Mouse (Mus musculus): ENCODE results near the gene Psg22. TPM values are rescaled to one million over a fixed set of nuclear protein-coding genes. Genes with fewer than 3 reads are reported as not detected.
"Not testable (repeated sequence)": the region's sequence is repeated elsewhere in the genome, so short reads cannot be mapped to it uniquely, and the experiment has no call there.

Psg22 gene
- polyA plus RNA-seq, 1 experiment from 2014 or later = not detected

GRCm38 (mm10) chr7:18733111-18733510 is 15.2 kb downstream of the Psg22 start:
- ATAC-seq (ENCODE audit: low read depth) = no peak
- H3K4me2 ChIP-seq (ENCODE audit: low read depth, low read length) = no peak overlapping the region
- no peaks in the 10 kb centered on the region for H3K9me3 ChIP-seq (ENCODE audit: control insufficient read depth, low read length)
- no peaks in the 10 kb centered on the region for H3K27me3 ChIP-seq (ENCODE audit: control insufficient read depth, insufficient read depth, low read length)
- no peaks in the 10 kb centered on the region for H3K36me3 ChIP-seq (ENCODE audit: control insufficient read depth, insufficient read depth, low read length)
- H3K4me3 ChIP-seq (ENCODE audit: low read depth, low read length) = no peak overlapping the region
- H3K27ac ChIP-seq (ENCODE audit: low read depth, low read length) = no peak overlapping the region
- no peak overlapping the region for H3K9ac ChIP-seq (replicated peaks; ENCODE audit: low read depth, low read length)
- no peaks in the 10 kb centered on the region for H3K4me1 ChIP-seq (ENCODE audit: control insufficient read depth, insufficient read depth, low read length)

GRCm38 (mm10) chr7:18734451-18734850 is 16.6 kb downstream of the Psg22 start:
- Histone ChIP-seq H3K4me3 (ENCODE audit: low read depth, low read length) (no peak overlapping the region), H3K4me1 (ENCODE audit: control insufficient read depth, insufficient read depth, low read length) (no peaks in the 10 kb centered on the region), H3K27ac (ENCODE audit: low read depth, low read length) (no peak overlapping the region), H3K27me3 (ENCODE audit: control insufficient read depth, insufficient read depth, low read length) (no peaks in the 10 kb centered on the region), H3K36me3 (ENCODE audit: control insufficient read depth, insufficient read depth, low read length) (no peaks in the 10 kb centered on the region), H3K4me2 (ENCODE audit: low read depth, low read length) (no peak overlapping the region), H3K9ac (replicated peaks; ENCODE audit: low read depth, low read length) (no peak overlapping the region), H3K9me3 (ENCODE audit: control insufficient read depth, low read length) (no peaks in the 10 kb centered on the region)
- 90% methylated on average over 1 of the region's 1 CpGs for WGBS
- no peak for ATAC-seq (ENCODE audit: low read depth)

DNA sequence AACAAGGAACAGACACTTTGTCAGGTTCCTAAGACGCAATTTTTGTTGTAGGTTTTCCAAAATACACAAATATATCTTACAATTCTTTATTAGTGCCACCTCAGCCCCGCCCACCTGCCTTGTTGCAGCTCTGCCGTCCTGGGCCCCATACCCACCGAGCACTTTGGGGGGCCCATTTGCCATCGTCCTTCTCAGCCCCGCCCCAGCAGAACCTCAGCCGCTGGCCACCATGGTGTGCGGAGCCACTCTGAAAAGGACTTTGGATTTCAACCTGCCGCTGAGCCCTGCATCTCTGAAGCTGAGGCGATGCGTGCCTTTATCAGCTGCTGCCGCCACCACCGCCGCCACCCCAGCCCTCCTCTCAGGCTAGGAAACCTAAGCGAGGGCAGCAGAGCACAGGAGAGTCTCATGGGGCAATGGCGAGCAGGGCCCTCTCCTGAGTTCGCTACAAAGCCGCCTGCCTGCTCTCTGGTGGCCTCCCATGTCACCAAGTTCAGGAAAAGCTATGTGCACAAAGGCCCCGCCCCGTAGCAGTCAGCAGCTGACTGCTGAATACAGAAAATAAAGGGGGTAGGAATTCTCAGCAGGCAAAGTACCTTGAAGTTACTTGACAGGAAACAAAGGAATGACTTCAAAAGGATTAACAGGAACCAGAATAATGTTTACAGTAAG is 28.4 kb downstream of the Psg22 start:
- H3K4me2 ChIP-seq (ENCODE audit: low read depth, low read length) = peak overlapping the region; percentile 40
- WGBS = 9% methylated on average over 20 of the region's 20 CpGs
- H3K4me3 ChIP-seq (ENCODE audit: low read depth, low read length) = peak overlapping the region; percentile 21

GRCm38 (mm10) chr7:18747420-18747819 is 29.5 kb downstream of the Psg22 start:
- 47% methylated on average over 2 of the region's 2 CpGs for WGBS
- not testable (repeated sequence) for H3K27ac ChIP-seq (ENCODE audit: low read depth, low read length); H3K27me3 ChIP-seq (ENCODE audit: control insufficient read depth, insufficient read depth, low read length)

More for the DNA sequence above, 28.4 kb downstream of the Psg22 start:
- no peaks in the 10 kb centered on the region for H3K36me3 ChIP-seq (ENCODE audit: control insufficient read depth, insufficient read depth, low read length)
- H3K4me1 ChIP-seq (ENCODE audit: control insufficient read depth, insufficient read depth, low read length) = no peaks in the 10 kb centered on the region
- no peaks in the 10 kb centered on the region for H3K9me3 ChIP-seq (ENCODE audit: control insufficient read depth, low read length)
- no peak overlapping the region for H3K27ac ChIP-seq (ENCODE audit: low read depth, low read length)
- ATAC-seq (ENCODE audit: low read depth) = 0 out of 2 replicates have a peak, but pooled peaks have one; percentile 54
- peaks cover 5% of the 10 kb centered on the region for H3K27me3 ChIP-seq (ENCODE audit: control insufficient read depth, insufficient read depth, low read length)
- H3K9ac ChIP-seq (replicated peaks; ENCODE audit: low read depth, low read length) = 0 out of 2 replicates have a peak overlapping the region, but pooled peaks have one; percentile 16

DNA sequence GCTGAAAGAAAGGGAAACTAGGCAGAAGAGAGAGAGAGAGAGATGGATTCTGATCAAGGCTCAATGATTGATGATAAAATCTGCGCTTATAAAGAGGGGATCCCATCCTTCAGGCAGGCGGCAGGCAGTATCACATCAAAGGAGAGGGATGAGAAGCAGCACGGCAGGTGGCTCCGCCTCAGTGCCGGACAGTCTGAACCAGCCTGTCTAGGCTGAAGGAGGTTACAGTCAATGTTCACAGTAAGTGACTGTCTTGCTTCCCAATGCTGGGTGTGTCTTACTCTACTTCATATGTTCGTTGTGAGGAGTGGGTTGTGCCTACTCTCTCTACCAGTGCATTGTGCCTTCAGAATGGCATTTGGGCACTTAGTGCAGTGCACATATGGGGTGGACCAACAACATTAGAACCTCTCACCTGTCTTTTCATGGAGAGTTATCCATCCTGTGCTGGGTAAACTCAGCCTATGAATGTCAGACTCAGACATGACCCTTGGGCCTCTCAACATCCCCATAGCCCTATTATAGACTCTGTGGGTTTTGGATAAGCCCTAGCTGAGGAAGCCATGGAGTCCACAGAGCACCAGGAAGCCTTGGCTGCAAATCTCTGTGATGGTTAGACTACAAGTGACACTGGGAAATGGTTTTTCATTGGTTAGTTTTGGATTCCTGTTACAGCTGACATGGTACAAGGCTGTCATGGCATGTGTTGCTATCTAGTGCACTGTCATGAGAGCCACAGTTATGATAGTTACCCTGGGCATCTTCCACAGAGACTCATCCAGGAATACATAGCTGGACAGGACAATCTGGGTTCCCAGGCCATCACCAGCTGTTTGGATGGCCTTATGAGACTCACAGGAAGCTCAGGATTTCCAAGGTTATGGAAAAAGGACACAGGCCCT is 31.4 kb downstream of the Psg22 start:
- WGBS = 10% methylated on average over 6 of the region's 6 CpGs
- Histone ChIP-seq H3K36me3 (ENCODE audit: control insufficient read depth, insufficient read depth, low read length) (no peaks in the 10 kb centered on the region), H3K27me3 (ENCODE audit: control insufficient read depth, insufficient read depth, low read length) (peaks cover 5% of the 10 kb centered on the region), H3K4me1 (ENCODE audit: control insufficient read depth, insufficient read depth, low read length) (no peaks in the 10 kb centered on the region), H3K27ac (ENCODE audit: low read depth, low read length) (no peak overlapping the region), H3K9me3 (ENCODE audit: control insufficient read depth, low read length) (no peaks in the 10 kb centered on the region), H3K4me2 (ENCODE audit: low read depth, low read length) (no peak overlapping the region), H3K9ac (replicated peaks; ENCODE audit: low read depth, low read length) (no peak overlapping the region), H3K4me3 (ENCODE audit: low read depth, low read length) (no peak overlapping the region)
- ATAC-seq (ENCODE audit: low read depth) = peak; percentile 69

More at GRCm38 (mm10) chr7:18747420-18747819, 29.5 kb downstream of the Psg22 start:
- H3K4me1 ChIP-seq (ENCODE audit: control insufficient read depth, insufficient read depth, low read length); H3K4me3 ChIP-seq (ENCODE audit: low read depth, low read length); ATAC-seq (ENCODE audit: low read depth); H3K9me3 ChIP-seq (ENCODE audit: control insufficient read depth, low read length); H3K4me2 ChIP-seq (ENCODE audit: low read depth, low read length); H3K36me3 ChIP-seq (ENCODE audit: control insufficient read depth, insufficient read depth, low read length); H3K9ac ChIP-seq (replicated peaks; ENCODE audit: low read depth, low read length): not testable (repeated sequence)

GRCm38 (mm10) chr7:18749896-18750477 is 32.1 kb downstream of the Psg22 start:
- not testable (repeated sequence) for H3K4me3 ChIP-seq (ENCODE audit: low read depth, low read length); H3K27me3 ChIP-seq (ENCODE audit: control insufficient read depth, insufficient read depth, low read length); H3K27ac ChIP-seq (ENCODE audit: low read depth, low read length); H3K4me2 ChIP-seq (ENCODE audit: low read depth, low read length); H3K4me1 ChIP-seq (ENCODE audit: control insufficient read depth, insufficient read depth, low read length); H3K9me3 ChIP-seq (ENCODE audit: control insufficient read depth, low read length); H3K9ac ChIP-seq (replicated peaks; ENCODE audit: low read depth, low read length); H3K36me3 ChIP-seq (ENCODE audit: control insufficient read depth, insufficient read depth, low read length)
- peak; percentile 89 for ATAC-seq (ENCODE audit: low read depth)
- WGBS = 57% methylated on average over 11 of the region's 13 CpGs

GRCm38 (mm10) chr7:18760152-18760551 is 42.3 kb downstream of the Psg22 start:
- not testable (repeated sequence) for H3K9ac ChIP-seq (replicated peaks; ENCODE audit: low read depth, low read length); ATAC-seq (ENCODE audit: low read depth); H3K4me2 ChIP-seq (ENCODE audit: low read depth, low read length); H3K4me3 ChIP-seq (ENCODE audit: low read depth, low read length); H3K36me3 ChIP-seq (ENCODE audit: control insufficient read depth, insufficient read depth, low read length); H3K27ac ChIP-seq (ENCODE audit: low read depth, low read length); H3K27me3 ChIP-seq (ENCODE audit: control insufficient read depth, insufficient read depth, low read length); H3K4me1 ChIP-seq (ENCODE audit: control insufficient read depth, insufficient read depth, low read length); H3K9me3 ChIP-seq (ENCODE audit: control insufficient read depth, low read length)
- 94% methylated on average over 7 of the region's 7 CpGs for WGBS

GRCm38 (mm10) chr7:18762885-18763284 is 45.0 kb downstream of the Psg22 start:
- not testable (repeated sequence) for H3K9ac ChIP-seq (replicated peaks; ENCODE audit: low read depth, low read length); H3K9me3 ChIP-seq (ENCODE audit: control insufficient read depth, low read length); H3K36me3 ChIP-seq (ENCODE audit: control insufficient read depth, insufficient read depth, low read length); H3K4me1 ChIP-seq (ENCODE audit: control insufficient read depth, insufficient read depth, low read length); ATAC-seq (ENCODE audit: low read depth); H3K4me3 ChIP-seq (ENCODE audit: low read depth, low read length); H3K27ac ChIP-seq (ENCODE audit: low read depth, low read length); H3K27me3 ChIP-seq (ENCODE audit: control insufficient read depth, insufficient read depth, low read length); H3K4me2 ChIP-seq (ENCODE audit: low read depth, low read length)
- WGBS = no CpG with 5 or more reads among the region's 2 CpGs
